Mouse (Mus musculus) MEL (cell line): ENCODE results near the gene Tmem201. TPM values are rescaled to one million over a fixed set of nuclear protein-coding genes. Genes with fewer than 3 reads are reported as not detected.

Experiments
- DNase-seq: peaks from one replicate; pipeline ENCODE4 v3.0.0; 2011; ENCODE audit warnings: low read depth, low spot score
- H3K27ac ChIP-seq: 2 replicates; pipeline ENCODE4 v1.5.1; 2012; ENCODE audit warnings: low read depth, mild to moderate bottlenecking, control low read depth, low read length, moderate library complexity; ENCODE audit not compliant: control insufficient read depth
- H3K27me3 ChIP-seq, 2 experiments: fragments of 150-350 bp in 1 of 2; sonication (generic) in 1 of 2; 2 replicates each; pipeline ENCODE4 v1.6.1; 2012; ENCODE audit warnings: low read length in 2 of 2, mild to moderate bottlenecking in 2 of 2, improper control_type of control experiment in 1 of 2, moderate library complexity in 1 of 2; ENCODE audit not compliant: insufficient read depth in 2 of 2, control insufficient read depth in 1 of 2
- H3K36me3 ChIP-seq, 2 experiments: 2 replicates each; pipeline ENCODE4 v1.6.1; 2012 to 2014; ENCODE audit warnings: low read length in 2 of 2, improper control_type of control experiment in 1 of 2, inconsistent platforms in 1 of 2, mild to moderate bottlenecking in 1 of 2; ENCODE audit not compliant: insufficient read depth in 2 of 2, control insufficient read depth in 1 of 2
- H3K4me1 ChIP-seq, 2 experiments: fragments of 150-350 bp in 1 of 2; sonication (generic) in 1 of 2; 2 replicates each; pipeline ENCODE4 v1.6.1; 2012; ENCODE audit warnings: low read length in 2 of 2, improper control_type of control experiment in 1 of 2, mild to moderate bottlenecking in 1 of 2; ENCODE audit not compliant: insufficient read depth in 2 of 2, control insufficient read depth in 1 of 2
- H3K4me3 ChIP-seq, 2 experiments: fragments of 150-350 bp in 1 of 2; sonication (generic) in 1 of 2; 2 replicates each; pipeline ENCODE4 v1.5.1; 2012; ENCODE audit warnings: low read depth in 2 of 2, low read length in 2 of 2, mild to moderate bottlenecking in 2 of 2, moderate library complexity in 2 of 2, control low read depth in 1 of 2, improper control_type of control experiment in 1 of 2; ENCODE audit not compliant: control insufficient read depth in 1 of 2, insufficient read depth in 1 of 2
- H3K79me2 ChIP-seq: 2 replicates; pipeline ENCODE4 v1.6.1; 2012; ENCODE audit warnings: mild to moderate bottlenecking, low read length, moderate library complexity; ENCODE audit not compliant: control insufficient read depth, poor library complexity, insufficient read depth
- H3K9ac ChIP-seq: 2 replicates; pipeline ENCODE4 v1.6.1; 2012; ENCODE audit warnings: low read depth, mild to moderate bottlenecking, control low read depth, low read length, moderate library complexity; ENCODE audit not compliant: control insufficient read depth, poor library complexity, severe bottlenecking
- H3K9me3 ChIP-seq: fragments of 150-350 bp; sonication (generic); replicated peaks from 2 replicates; pipeline ENCODE4 v1.6.1; 2012; ENCODE audit warnings: mild to moderate bottlenecking, low read length, improper control_type of control experiment, moderate library complexity; ENCODE audit not compliant: insufficient read depth
- CHD1 ChIP-seq: IDR thresholded peaks from 2 replicates; pipeline ENCODE4 v1.6.1; 2012; ENCODE audit warnings: low read depth, mild to moderate bottlenecking, inconsistent platforms, low read length, improper control_type of control experiment
- CHD2 ChIP-seq: IDR thresholded peaks from 2 replicates; pipeline ENCODE4 v1.6.1; 2011; ENCODE audit warnings: low read length, improper control_type of control experiment
- ELF1 ChIP-seq: IDR thresholded peaks from 2 replicates; pipeline ENCODE4 v1.6.1; 2014; ENCODE audit warnings: low read depth, mild to moderate bottlenecking, inconsistent platforms, low read length, improper control_type of control experiment, moderate library complexity
- ETS1 ChIP-seq: IDR thresholded peaks from 2 replicates; pipeline ENCODE4 v1.6.1; 2012; ENCODE audit warnings: low read depth, mild to moderate bottlenecking, inconsistent platforms, low read length, improper control_type of control experiment, moderate library complexity
- GATA1 ChIP-seq: IDR thresholded peaks from 2 replicates; pipeline ENCODE4 v1.6.1; 2011; ENCODE audit warnings: low read depth, low read length, improper control_type of control experiment
- HCFC1 ChIP-seq: IDR thresholded peaks from 2 replicates; pipeline ENCODE4 v1.6.1; 2012; ENCODE audit warnings: low read depth, mild to moderate bottlenecking, inconsistent platforms, low read length, improper control_type of control experiment, moderate library complexity
- JUND ChIP-seq: IDR thresholded peaks from 2 replicates; pipeline ENCODE4 v1.6.1; 2011; ENCODE audit warnings: low read depth, mild to moderate bottlenecking, improper control_type of control experiment, low read length
- KAT2A ChIP-seq: conservative IDR thresholded peaks from 2 replicates; pipeline ENCODE4 v1.6.1; 2012; ENCODE audit warnings: low read depth, low read length, improper control_type of control experiment, inconsistent platforms
- MAFK ChIP-seq: IDR thresholded peaks from 2 replicates; pipeline ENCODE4 v1.6.1; 2011; ENCODE audit warnings: low read depth, mild to moderate bottlenecking, low read length, improper control_type of control experiment, borderline replicate concordance
- MAX ChIP-seq: IDR thresholded peaks from 2 replicates; pipeline ENCODE4 v1.6.1; 2011; ENCODE audit warnings: low read length, improper control_type of control experiment
- MAZ ChIP-seq: IDR thresholded peaks from 2 replicates; pipeline ENCODE4 v1.6.1; 2012; ENCODE audit warnings: low read depth, mild to moderate bottlenecking, inconsistent platforms, low read length, improper control_type of control experiment
- MYB ChIP-seq: IDR thresholded peaks from 2 replicates; pipeline ENCODE4 v1.6.1; 2011; ENCODE audit warnings: mild to moderate bottlenecking, low read depth, low read length, improper control_type of control experiment
- MYC ChIP-seq: IDR thresholded peaks from 2 replicates; pipeline ENCODE4 v1.6.1; 2011; ENCODE audit warnings: low read depth, mild to moderate bottlenecking, low read length, improper control_type of control experiment, moderate library complexity
- NELFE ChIP-seq: IDR thresholded peaks from 2 replicates; pipeline ENCODE4 v1.6.1; 2011; ENCODE audit warnings: low read depth, low read length, improper control_type of control experiment
- NRF1 ChIP-seq: IDR thresholded peaks from 2 replicates; pipeline ENCODE4 v1.6.1; 2014; ENCODE audit warnings: low read depth, mild to moderate bottlenecking, inconsistent platforms, low read length, improper control_type of control experiment, moderate library complexity; ENCODE audit not compliant: poor library complexity, insufficient read depth, severe bottlenecking
- POLR2A ChIP-seq, 2 experiments: IDR thresholded peaks; 2 replicates each; pipeline ENCODE4 v1.6.1; 2011 to 2012; ENCODE audit warnings: low read length in 2 of 2, mild to moderate bottlenecking in 2 of 2, control low read depth in 1 of 2, improper control_type of control experiment in 1 of 2, low read depth in 1 of 2, moderate library complexity in 1 of 2; ENCODE audit not compliant: control insufficient read depth in 1 of 2, insufficient read depth in 1 of 2, poor library complexity in 1 of 2
- POLR2AphosphoS2 ChIP-seq: IDR thresholded peaks from 2 replicates; pipeline ENCODE4 v1.6.1; 2011; ENCODE audit warnings: low read length, improper control_type of control experiment
- RAD21 ChIP-seq: IDR thresholded peaks from 2 replicates; pipeline ENCODE4 v1.6.1; 2011; ENCODE audit warnings: mild to moderate bottlenecking, low read depth, low read length, improper control_type of control experiment
- SIN3A ChIP-seq: IDR thresholded peaks from 2 replicates; pipeline ENCODE4 v1.6.1; 2012; ENCODE audit warnings: low read length, improper control_type of control experiment, inconsistent platforms
- TBP ChIP-seq: IDR thresholded peaks from 2 replicates; pipeline ENCODE4 v1.8.0; 2011; ENCODE audit warnings: low read depth, low read length, improper control_type of control experiment
- TCF12 ChIP-seq: IDR thresholded peaks from 2 replicates; pipeline ENCODE4 v1.6.1; 2014; ENCODE audit warnings: low read depth, mild to moderate bottlenecking, inconsistent platforms, low read length, improper control_type of control experiment, moderate library complexity
- UBTF ChIP-seq: IDR thresholded peaks from 2 replicates; pipeline ENCODE4 v1.6.1; 2012; ENCODE audit warnings: low read depth, mild to moderate bottlenecking, inconsistent platforms, low read length, improper control_type of control experiment, moderate library complexity, borderline replicate concordance; ENCODE audit not compliant: insufficient read depth
- USF1 ChIP-seq: IDR thresholded peaks from 2 replicates; pipeline ENCODE4 v1.6.1; 2014; ENCODE audit warnings: low read depth, mild to moderate bottlenecking, inconsistent platforms, low read length, improper control_type of control experiment, moderate library complexity
- USF2 ChIP-seq, 2 experiments: IDR thresholded peaks; 2 replicates each; pipeline ENCODE4 v1.6.1; 2011 to 2012; ENCODE audit warnings: improper control_type of control experiment in 2 of 2, low read length in 2 of 2, borderline replicate concordance in 1 of 2, inconsistent platforms in 1 of 2, low read depth in 1 of 2, mild to moderate bottlenecking in 1 of 2; ENCODE audit not compliant: insufficient read depth in 1 of 2
- ZC3H11A ChIP-seq: IDR thresholded peaks from 2 replicates; pipeline ENCODE4 v1.6.1; 2012; ENCODE audit warnings: low read depth, mild to moderate bottlenecking, inconsistent platforms, low read length, improper control_type of control experiment
- ZKSCAN1 ChIP-seq: IDR thresholded peaks from 2 replicates; pipeline ENCODE4 v1.6.1; 2012; ENCODE audit warnings: low read depth, mild to moderate bottlenecking, inconsistent platforms, low read length, improper control_type of control experiment, moderate library complexity
- ZMIZ1 ChIP-seq: IDR thresholded peaks from 2 replicates; pipeline ENCODE4 v1.6.1; 2012; ENCODE audit warnings: low read depth, mild to moderate bottlenecking, inconsistent platforms, low read length, improper control_type of control experiment, moderate library complexity
- ZNF384 ChIP-seq: IDR thresholded peaks from 2 replicates; pipeline ENCODE4 v1.6.1; 2012; ENCODE audit warnings: low read depth, mild to moderate bottlenecking, inconsistent platforms, low read length, improper control_type of control experiment
- polyA plus RNA-seq, 2 experiments: library from polyadenylated mRNA; stranded (reverse) in 1 of 2; unstranded in 1 of 2; fragments of >175 nt in 1 of 2; fragments of >200 nt in 1 of 2; gene quantifications; 2 replicates each; pipeline versions ENCODE4 v1.2.1 to v1.2.4; 2012; ENCODE audit warnings: low replicate concordance in 2 of 2, low read depth in 1 of 2; ENCODE audit not compliant: insufficient read length in 2 of 2, insufficient read depth in 1 of 2, missing spikeins in 1 of 2
- total RNA-seq: library from RNA; depleted of rRNA; stranded (reverse); fragments of 300-350 nt; gene quantifications from 2 replicates; pipeline ENCODE4 v1.2.3, GENCODE M21; 2012

Tmem201 gene
- total and polyA plus RNA-seq, 3 experiments = 31.5 to 60.6 TPM; not detected in 1

GRCm38 (mm10) chr4:149701426-149702209 lies 36.2 kb downstream of the Tmem201 start:
- Histone ChIP-seq H3K79me2 (peaks cover 21% of the 10 kb centered on the region), H3K9ac (peak overlapping the region; percentile 68), H3K4me1 (peaks cover 12 to 40% of the 10 kb centered on the region in 2 experiments), H3K27ac (peak overlapping the region; percentile 89), H3K36me3 (peaks cover 0 to 20% of the 10 kb centered on the region in 2 experiments; a peak in 2 of 4 replicates), H3K9me3 (no peaks in the 10 kb centered on the region), H3K4me3 (peak overlapping the region; percentile 47 to 56), H3K27me3 (no peaks in the 10 kb centered on the region)
- peak; percentile 73 for TF ChIP-seq NELFE
- TF ChIP-seq HCFC1 = peak; percentile 16; the same call in 1 of the 2 replicates
- TF ChIP-seq SIN3A = no peak
- TF ChIP-seq TBP = peak; percentile 93
- no peak for TF ChIP-seq KAT2A
- peak; percentile 57; the same call in 1 of the 2 replicates for TF ChIP-seq TCF12
- peak; percentile 3; the same call in 1 of the 2 replicates for TF ChIP-seq MAZ
- TF ChIP-seq MYB = no peak
- peak; percentile 9 to 90; a peak in 2 of 4 replicates for TF ChIP-seq POLR2A (IDR thresholded peaks at IDR 0.05; ENCODE audit: control insufficient read depth in 1 of 2, insufficient read depth in 1 of 2, low read depth in 1 of 2, low read length in 2 of 2, poor library complexity in 1 of 2)
- peak; percentile 50; the same call in 1 of the 2 replicates for TF ChIP-seq POLR2AphosphoS2
- no peak for TF ChIP-seq UBTF
- no peak for TF ChIP-seq CHD1
- no peak for TF ChIP-seq USF1
- peak; percentile 84 for TF ChIP-seq ZMIZ1
- no peak for TF ChIP-seq ELF1
- peak; percentile 96 for DNase-seq

GRCm38 (mm10) chr4:149699953-149700352 lies 37.9 kb downstream of the Tmem201 start:
- Histone ChIP-seq H3K36me3 (peaks cover 0 to 23% of the 10 kb centered on the region in 2 experiments; a peak in 2 of 4 replicates), H3K9ac (no peak overlapping the region), H3K27ac (no peak overlapping the region), H3K4me1 (peaks cover 12 to 39% of the 10 kb centered on the region in 2 experiments), H3K79me2 (peaks cover 29% of the 10 kb centered on the region), H3K27me3 (no peaks in the 10 kb centered on the region)
- DNase-seq = no peak
- no peak for TF ChIP-seq JUND
- TF ChIP-seq ZNF384 = no peak
- no peak for TF ChIP-seq GATA1
- no peak for TF ChIP-seq USF2 (IDR thresholded peaks at IDR 0.05; ENCODE audit: borderline replicate concordance in 1 of 2, insufficient read depth in 1 of 2, low read depth in 1 of 2, low read length in 2 of 2)
- TF ChIP-seq HCFC1 = no peak
- TF ChIP-seq CHD1 = no peak
- no peak for TF ChIP-seq ZKSCAN1
- TF ChIP-seq MYC = no peak
- no peak for TF ChIP-seq SIN3A
- no peak for TF ChIP-seq NRF1
- no peak for TF ChIP-seq MAX
- TF ChIP-seq NELFE = no peak
- TF ChIP-seq RAD21 = no peak
- no peak for TF ChIP-seq ETS1
- no peak for TF ChIP-seq USF1
- no peak for TF ChIP-seq ZC3H11A
- TF ChIP-seq MAFK = no peak
- TF ChIP-seq MAZ = no peak
- TF ChIP-seq CHD2 = no peak
- TF ChIP-seq, all 39 proteins: peak for 0
- H3K4me3 ChIP-seq = no peak overlapping the region
- H3K9me3 ChIP-seq = no peaks in the 10 kb centered on the region
